Mouse (Mus musculus): ENCODE results near the gene Ccpg1. TPM values are rescaled to one million over a fixed set of nuclear protein-coding genes. Genes with fewer than 3 reads are reported as not detected.

The Ccpg1 gene
- total RNA-seq (2017) = 527 and 583 TPM in 2 replicates

DNA sequence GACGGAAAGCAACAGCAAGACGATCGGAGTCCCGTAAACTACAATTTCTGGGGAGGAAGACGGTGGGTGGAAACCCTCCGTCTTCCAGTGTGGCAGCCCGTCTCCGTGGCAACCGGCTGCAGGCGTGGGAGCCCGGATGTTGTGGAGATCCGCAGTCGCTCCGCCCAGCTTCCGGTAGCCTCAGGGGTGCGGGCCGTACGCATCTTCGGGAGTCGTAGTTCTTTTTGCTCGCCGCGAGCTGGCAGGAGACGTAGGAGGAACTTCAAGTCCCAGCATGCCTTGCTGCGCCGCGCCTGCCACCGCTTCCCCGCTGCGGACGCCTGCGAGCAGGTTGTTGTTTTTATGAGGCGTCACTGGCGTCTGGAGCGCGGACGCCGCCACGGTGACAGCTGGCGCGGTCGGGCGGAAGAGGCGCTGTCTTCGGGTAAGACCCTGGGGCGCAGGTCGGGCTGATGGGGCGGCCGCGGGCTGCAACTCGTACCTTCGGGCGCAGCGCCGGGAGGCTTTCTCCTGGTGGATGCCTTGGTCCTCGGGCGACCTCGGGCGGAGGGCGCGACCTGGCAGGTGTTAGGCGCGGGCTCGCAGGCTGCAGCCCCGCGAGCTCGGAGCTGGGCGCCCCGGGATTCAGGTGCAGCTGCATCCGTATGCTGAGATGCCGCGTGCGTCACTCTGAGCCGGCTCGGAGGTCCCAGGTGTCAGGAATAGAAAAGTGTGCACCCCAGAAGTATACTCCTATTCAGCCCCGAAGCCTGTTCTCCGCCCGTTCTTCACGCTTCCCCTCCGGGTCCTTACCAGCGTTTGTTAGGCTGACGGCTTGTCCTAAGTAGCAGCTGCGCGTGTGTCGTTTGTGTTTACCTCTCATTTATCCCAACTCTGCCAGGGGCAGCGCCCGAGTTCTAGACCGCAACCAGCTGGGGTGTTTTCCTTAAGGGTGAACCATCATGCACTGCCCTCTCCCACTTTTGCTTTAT lies at the start of gene Ccpg1, which contains the start of gene Ccpg1os:
Gene Ccpg1, plus strand, starts transcription at position 180 of the 971 bp plus-strand sequence.
Gene Ccpg1os, minus strand, starts transcription at position 133 of the 971 bp plus-strand sequence.
- ATAC-seq (ENCODE audit: extremely low read depth, insufficient number of reproducible peaks, low FRiP score, poor library complexity, severe bottlenecking) = peak; percentile 98

DNA sequence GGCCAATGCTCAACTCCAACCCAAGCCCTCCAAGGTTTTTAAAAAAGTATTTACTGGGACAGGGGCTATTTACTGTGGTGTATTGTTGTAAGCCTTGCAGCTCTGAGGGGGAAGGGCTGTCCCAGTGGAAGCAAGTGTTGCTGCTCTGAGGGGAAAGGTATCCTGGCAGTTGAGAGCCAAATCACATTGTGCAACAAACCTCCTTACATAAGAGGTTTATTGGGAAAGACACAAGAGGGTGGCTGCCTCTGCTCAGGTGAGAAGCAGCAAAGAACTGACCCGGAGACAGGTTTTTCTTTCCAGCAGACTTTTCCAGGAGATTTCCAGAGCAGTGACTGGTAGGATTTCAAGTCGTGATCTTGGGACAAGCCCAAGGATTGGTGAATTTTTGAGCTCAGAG lies 48.9 kb upstream of the Ccpg1 start:
- ATAC-seq (ENCODE audit: extremely low read depth, insufficient number of reproducible peaks, low FRiP score, poor library complexity, severe bottlenecking) = no peak

GRCm38 (mm10) chr9:72943424-72943823 lies 41.8 kb upstream of the Ccpg1 start:
- no peak for ATAC-seq (ENCODE audit: extremely low read depth, insufficient number of reproducible peaks, low FRiP score, poor library complexity, severe bottlenecking)

DNA sequence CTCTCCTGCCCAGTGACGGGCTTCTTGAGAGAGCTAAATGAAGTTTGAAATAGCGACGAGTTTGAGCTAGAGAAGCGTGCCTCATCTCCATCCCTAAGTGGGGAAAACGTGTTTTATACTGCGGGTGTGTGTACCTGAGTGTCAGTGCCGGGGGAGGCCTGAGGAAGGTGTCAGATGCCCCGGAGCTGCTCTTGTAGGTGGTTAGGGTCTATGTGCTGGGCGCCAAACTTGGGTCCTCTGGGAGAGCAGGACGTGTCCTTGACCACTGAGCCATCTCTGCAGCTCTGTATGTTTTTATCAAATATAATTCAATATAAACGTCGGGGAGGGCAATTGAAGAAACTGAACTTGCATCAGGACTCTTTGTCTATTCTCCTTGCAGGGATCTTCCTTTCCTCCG lies 40.9 kb upstream of the Ccpg1 start:
- ATAC-seq (ENCODE audit: extremely low read depth, insufficient number of reproducible peaks, low FRiP score, poor library complexity, severe bottlenecking) = no peak

- ATAC-seq (ENCODE audit: extremely low read depth, insufficient number of reproducible peaks, low FRiP score, poor library complexity, severe bottlenecking) = no peak
Observed at GRCm38 (mm10) chr9:72947010-72947409, 38.2 kb upstream of the Ccpg1 start.

GRCm38 (mm10) chr9:72949572-72949971 lies 35.7 kb upstream of the Ccpg1 start:
- ATAC-seq (ENCODE audit: extremely low read depth, insufficient number of reproducible peaks, low FRiP score, poor library complexity, severe bottlenecking) = no peak

DNA sequence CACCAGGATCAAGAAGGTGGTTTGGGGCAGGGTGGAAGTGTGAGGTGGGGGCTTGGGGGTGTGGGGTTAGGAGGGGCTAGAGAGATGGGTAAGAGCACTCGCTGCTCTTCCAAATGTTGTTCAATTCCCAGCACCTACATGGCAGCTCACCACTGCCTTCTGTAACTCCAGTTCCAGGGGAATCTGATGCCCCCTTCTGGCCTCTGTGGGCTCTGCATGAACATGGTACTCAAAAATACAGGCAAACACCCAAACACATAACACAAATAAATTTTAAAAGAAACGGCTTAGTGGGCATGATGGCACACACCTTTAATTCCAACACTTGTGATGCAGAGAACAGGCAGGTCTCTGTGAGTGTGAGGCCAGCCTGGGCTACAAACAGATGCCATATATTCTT lies 30.5 kb upstream of the Ccpg1 start:
- ATAC-seq (ENCODE audit: extremely low read depth, insufficient number of reproducible peaks, low FRiP score, poor library complexity, severe bottlenecking) = no peak

- ATAC-seq (ENCODE audit: extremely low read depth, insufficient number of reproducible peaks, low FRiP score, poor library complexity, severe bottlenecking) = peak; percentile 70; the same call in 1 of the 2 replicates
Observed at GRCm38 (mm10) chr9:72955546-72955945, 29.7 kb upstream of the Ccpg1 start.

- peak; percentile 82 for ATAC-seq (ENCODE audit: extremely low read depth, insufficient number of reproducible peaks, low FRiP score, poor library complexity, severe bottlenecking)
Observed at GRCm38 (mm10) chr9:72958521-72959450, 26.4 kb upstream of the Ccpg1 start, which contains the start of the genes Dyx1c1 and Gm44503. Dyx1c1 (plus strand) TSS chr9:72958785. Gm44503 (plus strand) TSS chr9:72958852.

GRCm38 (mm10) chr9:72961346-72961745 lies 23.9 kb upstream of the Ccpg1 start:
- no peak for ATAC-seq (ENCODE audit: extremely low read depth, insufficient number of reproducible peaks, low FRiP score, poor library complexity, severe bottlenecking)

- no peak for ATAC-seq (ENCODE audit: extremely low read depth, insufficient number of reproducible peaks, low FRiP score, poor library complexity, severe bottlenecking)
Observed at GRCm38 (mm10) chr9:72961959-72962358, 23.3 kb upstream of the Ccpg1 start.

DNA sequence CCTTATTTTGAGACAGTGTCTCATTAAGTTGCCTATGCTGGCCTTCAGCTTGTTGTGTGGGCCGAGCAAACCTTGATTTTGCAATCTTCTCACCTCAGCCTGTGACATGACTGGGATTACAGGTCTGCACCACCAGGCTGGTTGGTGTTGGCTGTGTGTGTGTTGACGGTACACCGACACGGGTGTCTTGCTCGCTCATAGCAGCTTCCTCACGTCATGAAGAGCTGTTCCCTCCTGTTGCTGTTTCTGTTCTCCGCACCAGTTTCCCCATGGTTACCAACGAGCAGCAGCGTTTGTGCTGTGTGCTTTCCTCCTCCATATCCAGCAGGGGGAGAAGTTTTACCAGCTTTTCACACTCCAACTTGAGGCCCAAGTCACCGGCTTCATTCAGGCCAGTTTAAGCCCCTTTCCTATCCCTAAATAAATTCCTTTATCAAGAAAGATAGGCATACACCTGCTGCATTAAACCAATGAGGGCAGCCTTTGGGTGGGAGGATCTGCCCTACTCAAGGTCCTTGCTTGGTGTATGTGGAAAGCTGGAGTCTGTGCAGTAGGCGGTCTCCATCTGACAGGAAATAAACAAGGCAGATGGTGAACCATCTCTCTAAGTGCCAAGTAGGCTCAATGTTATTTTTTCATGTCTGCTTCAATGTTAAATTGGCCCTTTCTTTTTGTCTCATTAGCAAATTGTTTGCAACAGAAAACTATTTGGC lies 16.7 kb upstream of the Ccpg1 start:
- ATAC-seq (ENCODE audit: extremely low read depth, insufficient number of reproducible peaks, low FRiP score, poor library complexity, severe bottlenecking) = peak; percentile 90

GRCm38 (mm10) chr9:72969874-72970273 lies 15.4 kb upstream of the Ccpg1 start:
- ATAC-seq (ENCODE audit: extremely low read depth, insufficient number of reproducible peaks, low FRiP score, poor library complexity, severe bottlenecking) = peak; percentile 49

DNA sequence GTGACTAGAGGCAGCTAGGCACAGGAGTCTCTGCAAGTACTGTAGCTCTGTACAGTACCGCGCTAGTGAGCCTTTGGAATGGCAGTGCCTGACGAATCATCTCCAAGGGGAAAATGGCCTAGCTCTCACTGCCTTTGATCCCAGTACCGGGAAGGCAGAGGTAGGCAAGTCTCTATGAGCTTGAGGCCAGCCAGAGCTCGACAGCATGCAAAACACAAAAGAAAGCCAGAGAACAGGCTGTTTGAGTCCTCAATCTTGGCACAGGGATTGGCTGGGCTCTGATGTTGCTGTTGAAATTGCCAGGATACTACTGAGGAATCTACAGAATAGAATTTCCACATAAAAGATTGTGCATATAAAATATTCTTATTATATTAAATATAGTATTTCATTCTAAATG lies 12.8 kb upstream of the Ccpg1 start:
- no peak for ATAC-seq (ENCODE audit: extremely low read depth, insufficient number of reproducible peaks, low FRiP score, poor library complexity, severe bottlenecking)

DNA sequence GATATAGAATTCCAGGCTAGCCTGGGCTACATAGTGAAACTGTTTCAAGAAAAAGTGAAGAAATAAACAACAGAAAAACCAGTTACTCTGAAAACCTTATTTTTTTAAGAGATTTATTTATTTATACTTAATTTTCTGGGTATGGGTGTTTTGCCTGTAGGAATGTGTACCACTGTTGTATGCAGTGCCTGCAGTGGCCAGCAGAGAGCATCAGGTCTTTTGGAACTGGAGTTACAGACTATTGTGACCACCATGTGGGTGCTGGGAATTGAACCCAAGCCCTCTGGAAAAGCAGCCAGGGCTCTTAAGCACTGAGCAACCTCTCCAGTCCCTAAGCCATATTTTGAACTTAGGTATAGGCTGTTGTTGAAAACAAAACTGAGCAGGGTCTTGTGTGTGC lies 12.2 kb upstream of the Ccpg1 start:
- no peak for ATAC-seq (ENCODE audit: extremely low read depth, insufficient number of reproducible peaks, low FRiP score, poor library complexity, severe bottlenecking)

GRCm38 (mm10) chr9:72974734-72975133 lies 10.5 kb upstream of the Ccpg1 start:
- no peak for ATAC-seq (ENCODE audit: extremely low read depth, insufficient number of reproducible peaks, low FRiP score, poor library complexity, severe bottlenecking)

DNA sequence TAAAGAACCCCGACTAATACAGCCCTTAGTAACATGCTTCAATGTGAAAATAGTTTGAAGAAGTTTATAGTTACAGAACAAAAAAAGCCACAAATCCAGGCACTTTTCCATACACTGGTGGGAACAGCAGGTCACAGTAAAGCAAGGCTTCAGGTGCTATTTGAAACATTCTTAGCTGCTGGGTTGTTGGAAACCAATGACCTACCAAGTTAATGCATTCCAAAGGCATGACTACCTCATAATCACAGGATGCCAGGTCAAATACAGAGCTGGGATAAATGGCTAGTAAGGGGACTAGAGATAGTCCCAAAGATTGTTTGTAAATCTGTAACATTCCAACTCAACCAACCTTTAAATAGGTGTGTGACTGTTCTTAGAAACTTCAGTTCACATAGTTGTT lies 10.0 kb upstream of the Ccpg1 start:
- no peak for ATAC-seq (ENCODE audit: extremely low read depth, insufficient number of reproducible peaks, low FRiP score, poor library complexity, severe bottlenecking)

DNA sequence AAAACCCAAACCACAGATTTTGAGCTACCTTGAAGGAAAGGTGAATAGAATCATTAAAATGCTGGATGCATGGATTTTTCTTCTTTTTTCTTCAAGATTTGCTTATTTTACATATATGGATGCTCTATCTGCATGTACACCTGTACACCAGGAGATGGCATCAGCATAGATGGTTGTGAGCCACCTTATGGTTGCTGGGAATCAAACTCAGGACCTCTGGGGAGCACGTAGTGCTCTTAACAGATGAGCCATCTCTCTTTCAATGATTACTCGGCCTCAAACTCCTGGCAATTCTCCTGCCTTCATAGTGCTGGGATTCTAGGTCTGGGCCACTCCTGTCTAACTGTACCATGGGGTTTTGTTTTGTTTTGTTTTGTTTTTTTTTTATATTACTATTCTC lies 2.2 kb upstream of the Ccpg1 start:
- no peak for ATAC-seq (ENCODE audit: extremely low read depth, insufficient number of reproducible peaks, low FRiP score, poor library complexity, severe bottlenecking)

DNA sequence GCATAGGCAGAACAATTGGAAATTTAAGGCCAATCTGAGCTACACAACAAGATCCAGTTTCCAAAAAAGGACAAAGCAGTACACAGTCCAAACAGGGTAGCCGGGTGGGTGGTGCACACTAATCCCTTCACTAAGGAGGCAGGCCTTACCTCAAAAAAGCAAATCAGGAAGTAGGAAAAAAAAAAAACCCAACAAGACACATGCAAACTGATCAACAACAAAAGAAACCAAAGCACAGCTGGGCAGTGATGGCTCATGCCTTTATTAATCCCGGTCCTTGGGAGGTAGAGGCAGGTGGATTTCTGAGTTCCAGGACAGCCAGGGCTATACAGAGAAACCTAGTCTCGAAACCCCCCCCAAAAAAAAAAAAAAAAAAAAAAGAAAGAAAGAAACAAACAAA lies 2.5 kb downstream of the Ccpg1 start:
- ATAC-seq (ENCODE audit: extremely low read depth, insufficient number of reproducible peaks, low FRiP score, poor library complexity, severe bottlenecking) = no peak
